Mouse (Mus musculus): ENCODE measurements around the gene Telo2.

GRCm38 (mm10) chr17:25164770-25165169 lies 49.0 kb upstream of the Telo2 start:
- no peak for TF ChIP-seq POLR2A (IDR thresholded peaks at IDR 0.05; ENCODE audit: low read depth, low read length)
- no peak for TF ChIP-seq CTCF (IDR thresholded peaks at IDR 0.05; ENCODE audit: extremely low read depth, insufficient read length, insufficient replicate concordance, low read depth, low read length)

Data from small intestine, adult 2 months (tissue).